Mouse (Mus musculus) erythroblast, adult 5-6 weeks (primary cell): ENCODE data around the gene Col4a2. TPM values are rescaled to one million over a fixed set of nuclear protein-coding genes. Genes with fewer than 3 reads are reported as not detected.
"Not testable (repeated sequence)": the region's sequence is repeated elsewhere in the genome, so short reads cannot be mapped to it uniquely, and the experiment has no call there.

Experiments used
- ATAC-seq: replicated peaks from 2 replicates; pipeline ENCODE4 v1.8.0; 2016; ENCODE audit warnings: moderate number of reproducible peaks, mild to moderate bottlenecking, moderate TSS enrichment, inconsistent platforms; ENCODE audit not compliant: poor library complexity, low FRiP score, severe bottlenecking
- total RNA-seq, 2 experiments: library from RNA; stranded (forward) in 1 of 2; stranded (reverse) in 1 of 2; fragments of 150-400 nt in 1 of 2; fragments of 200-764, 138-1000 nt in 1 of 2; gene quantifications; 2 replicates each; pipeline versions ENCODE4 v1.2.3 to v1.2.4; 2015 to 2017; ENCODE audit warnings: low replicate concordance in 2 of 2

Gene Col4a2
- total RNA-seq, 2 experiments from 2014 or later: not detected

GRCm38 (mm10) chr8:11473072-11473471 lies 160.5 kb downstream of the Col4a2 start:
- ATAC-seq: no peak

GRCm38 (mm10) chr8:11475397-11475796 lies 162.8 kb downstream of the Col4a2 start:
- no peak for ATAC-seq

- no peak for ATAC-seq
Observed at GRCm38 (mm10) chr8:11475876-11476275, 163.3 kb downstream of the Col4a2 start.

- ATAC-seq: no peak
Observed at GRCm38 (mm10) chr8:11476338-11477177, 164.0 kb downstream of the Col4a2 start.

GRCm38 (mm10) chr8:11477178-11477553 lies 164.6 kb downstream of the Col4a2 start:
- no peak for ATAC-seq

- no peak for ATAC-seq
Observed at GRCm38 (mm10) chr8:11477811-11478761, 165.5 kb downstream of the Col4a2 start, which contains the start of gene Rab20. TSS of gene Rab20 (minus strand) at chr8:11478710.

- no peak for ATAC-seq
Observed at GRCm38 (mm10) chr8:11478807-11479527, 166.4 kb downstream of the Col4a2 start.

- ATAC-seq: no peak
Observed at GRCm38 (mm10) chr8:11479591-11479990, 167.0 kb downstream of the Col4a2 start.

GRCm38 (mm10) chr8:11481876-11482275 lies 169.3 kb downstream of the Col4a2 start:
- ATAC-seq: no peak

GRCm38 (mm10) chr8:11482537-11482936 lies 169.9 kb downstream of the Col4a2 start:
- no peak for ATAC-seq

GRCm38 (mm10) chr8:11486142-11486541 lies 173.5 kb downstream of the Col4a2 start:
- peak; percentile 61 for ATAC-seq

- ATAC-seq: no peak
Observed at GRCm38 (mm10) chr8:11487229-11487628, 174.6 kb downstream of the Col4a2 start.

- ATAC-seq: not testable (repeated sequence)
Observed at GRCm38 (mm10) chr8:11492340-11492739, 179.7 kb downstream of the Col4a2 start.

- peak; percentile 100 for ATAC-seq
Observed at GRCm38 (mm10) chr8:11497017-11497990, 184.7 kb downstream of the Col4a2 start, which contains the start of gene Naxd. TSS of gene Naxd (plus strand) at chr8:11497506.

GRCm38 (mm10) chr8:11498281-11498680 lies 185.7 kb downstream of the Col4a2 start:
- no peak for ATAC-seq
